Mouse (Mus musculus): ENCODE data around the gene Ppp1r37. TPM values are rescaled to one million over a fixed set of nuclear protein-coding genes. Genes with fewer than 3 reads are reported as not detected.

The Ppp1r37 gene
- polyA plus RNA-seq, 1 experiment from 2014 or later: 23.9 TPM

GRCm38 (mm10) chr7:19579751-19580150, 16.9 kb upstream of the Ppp1r37 start:
- H3K79me2 ChIP-seq (ENCODE audit: inconsistent target): no peaks in the 10 kb centered on the region
- H3K36me3 ChIP-seq (ENCODE audit: inconsistent target): peaks cover 26% of the 10 kb centered on the region
- no peak overlapping the region for H3K27ac ChIP-seq
- no peak overlapping the region for H3K4me3 ChIP-seq (ENCODE audit: inconsistent target)
- WGBS (ENCODE audit: missing documents): 95% methylated on average over 9 of the region's 10 CpGs

GRCm38 (mm10) chr7:19578436-19578835, 15.6 kb upstream of the Ppp1r37 start:
- no peaks in the 10 kb centered on the region for H3K79me2 ChIP-seq (ENCODE audit: inconsistent target)
- H3K36me3 ChIP-seq (ENCODE audit: inconsistent target): peaks cover 13% of the 10 kb centered on the region; the same call in 1 of the 2 replicates
- no peak overlapping the region for H3K4me3 ChIP-seq (ENCODE audit: inconsistent target)
- 69% methylated on average over 4 of the region's 4 CpGs for WGBS (ENCODE audit: missing documents)
- H3K27ac ChIP-seq: no peak overlapping the region

GRCm38 (mm10) chr7:19577877-19578414, 15.1 kb upstream of the Ppp1r37 start:
- H3K27ac ChIP-seq: no peak overlapping the region
- peaks cover under 1% of the 10 kb centered on the region; the same call in 1 of the 2 replicates for H3K79me2 ChIP-seq (ENCODE audit: inconsistent target)
- peak overlapping the region; percentile 14; the same call in 1 of the 2 replicates for H3K4me3 ChIP-seq (ENCODE audit: inconsistent target)
- 8% methylated on average over 10 of the region's 10 CpGs for WGBS (ENCODE audit: missing documents)
- peaks cover 11% of the 10 kb centered on the region; the same call in 1 of the 2 replicates for H3K36me3 ChIP-seq (ENCODE audit: inconsistent target)

GRCm38 (mm10) chr7:19577141-19577852, 14.4 kb upstream of the Ppp1r37 start, which contains the start of the genes Zfp296 and Gemin7:
Gene Zfp296, plus strand, starts transcription at chr7:19577287.
Gene Gemin7, minus strand, starts transcription at chr7:19577595.
- peaks cover 8% of the 10 kb centered on the region; the same call in 1 of the 2 replicates for H3K36me3 ChIP-seq (ENCODE audit: inconsistent target)
- peaks cover 7% of the 10 kb centered on the region for H3K79me2 ChIP-seq (ENCODE audit: inconsistent target)
- WGBS (ENCODE audit: missing documents): 2% methylated on average over 48 of the region's 56 CpGs
- H3K4me3 ChIP-seq (ENCODE audit: inconsistent target): peak within 1 kb of the TSS; percentile 14; the same call in 1 of the 2 replicates
- H3K27ac ChIP-seq: no peak within 1 kb of the TSS

- 84% methylated on average over 3 of the region's 3 CpGs for WGBS (ENCODE audit: missing documents)
- no peak overlapping the region for H3K4me3 ChIP-seq (ENCODE audit: inconsistent target)
- H3K79me2 ChIP-seq (ENCODE audit: inconsistent target): peaks cover 24% of the 10 kb centered on the region
- H3K36me3 ChIP-seq (ENCODE audit: inconsistent target): no peaks in the 10 kb centered on the region; the same call in 1 of the 2 replicates
- H3K27ac ChIP-seq: no peak overlapping the region
Observed at GRCm38 (mm10) chr7:19575559-19575958, 12.7 kb upstream of the Ppp1r37 start.

- H3K4me3 ChIP-seq (ENCODE audit: inconsistent target): peak overlapping the region; percentile 91
- peak overlapping the region; percentile 35 for H3K27ac ChIP-seq
- WGBS (ENCODE audit: missing documents): 48% methylated on average over 12 of the region's 16 CpGs
- peaks cover 9% of the 10 kb centered on the region for H3K36me3 ChIP-seq (ENCODE audit: inconsistent target)
- H3K79me2 ChIP-seq (ENCODE audit: inconsistent target): peaks cover 42% of the 10 kb centered on the region
Observed at GRCm38 (mm10) chr7:19573776-19574140, 10.9 kb upstream of the Ppp1r37 start.

- Histone ChIP-seq H3K4me3 (ENCODE audit: inconsistent target) (peak overlapping the region; percentile 91), H3K79me2 (ENCODE audit: inconsistent target) (peaks cover 48% of the 10 kb centered on the region), H3K27ac (peak overlapping the region; percentile 49), H3K36me3 (ENCODE audit: inconsistent target) (peaks cover 11% of the 10 kb centered on the region)
- under 1% methylated on average over 53 of the region's 53 CpGs for WGBS (ENCODE audit: missing documents)
Observed at GRCm38 (mm10) chr7:19572926-19573775, 10.3 kb upstream of the Ppp1r37 start.

- H3K36me3 ChIP-seq (ENCODE audit: inconsistent target): peaks cover 21% of the 10 kb centered on the region
- no peak overlapping the region for H3K4me3 ChIP-seq (ENCODE audit: inconsistent target)
- H3K79me2 ChIP-seq (ENCODE audit: inconsistent target): peaks cover 63% of the 10 kb centered on the region
- 95% methylated on average over 3 of the region's 3 CpGs for WGBS (ENCODE audit: missing documents)
- no peak overlapping the region for H3K27ac ChIP-seq
Observed at GRCm38 (mm10) chr7:19569647-19570046, 6.8 kb upstream of the Ppp1r37 start.

GRCm38 (mm10) chr7:19567426-19567825, 4.5 kb upstream of the Ppp1r37 start:
- Histone ChIP-seq H3K4me3 (ENCODE audit: inconsistent target) (no peak overlapping the region), H3K79me2 (ENCODE audit: inconsistent target) (peaks cover 58% of the 10 kb centered on the region), H3K36me3 (ENCODE audit: inconsistent target) (peaks cover 22% of the 10 kb centered on the region), H3K27ac (no peak overlapping the region)
- 97% methylated on average over 6 of the region's 8 CpGs for WGBS (ENCODE audit: missing documents)

- WGBS (ENCODE audit: missing documents): 100% methylated on average over 2 of the region's 2 CpGs
- no peak overlapping the region for H3K27ac ChIP-seq
- H3K36me3 ChIP-seq (ENCODE audit: inconsistent target): peaks cover 22% of the 10 kb centered on the region
Observed at GRCm38 (mm10) chr7:19565803-19566202, 2.9 kb upstream of the Ppp1r37 start.

GRCm38 (mm10) chr7:19564455-19564854, 1.6 kb upstream of the Ppp1r37 start:
- peaks cover 20% of the 10 kb centered on the region for H3K36me3 ChIP-seq (ENCODE audit: inconsistent target)
- no peak overlapping the region for H3K4me3 ChIP-seq (ENCODE audit: inconsistent target)
- H3K27ac ChIP-seq: no peak overlapping the region
- peaks cover 51% of the 10 kb centered on the region for H3K79me2 ChIP-seq (ENCODE audit: inconsistent target)
- 94% methylated on average over 2 of the region's 4 CpGs for WGBS (ENCODE audit: missing documents)

More at GRCm38 (mm10) chr7:19565803-19566202, 2.9 kb upstream of the Ppp1r37 start:
- peaks cover 51% of the 10 kb centered on the region for H3K79me2 ChIP-seq (ENCODE audit: inconsistent target)
- no peak overlapping the region for H3K4me3 ChIP-seq (ENCODE audit: inconsistent target)

GRCm38 (mm10) chr7:19563884-19564283, 1.0 kb upstream of the Ppp1r37 start:
- peaks cover 15% of the 10 kb centered on the region for H3K36me3 ChIP-seq (ENCODE audit: inconsistent target)
- H3K27ac ChIP-seq: no peak overlapping the region
- peaks cover 51% of the 10 kb centered on the region for H3K79me2 ChIP-seq (ENCODE audit: inconsistent target)
- WGBS (ENCODE audit: missing documents): 86% methylated on average over 3 of the region's 3 CpGs
- H3K4me3 ChIP-seq (ENCODE audit: inconsistent target): no peak overlapping the region

- 2% methylated on average over 100 of the region's 102 CpGs for WGBS (ENCODE audit: missing documents)
- Histone ChIP-seq H3K36me3 (ENCODE audit: inconsistent target) (peaks cover 11% of the 10 kb centered on the region), H3K4me3 (ENCODE audit: inconsistent target) (peak overlapping the region; percentile 91), H3K27ac (peak overlapping the region; percentile 84), H3K79me2 (ENCODE audit: inconsistent target) (peaks cover 51% of the 10 kb centered on the region)
Observed at GRCm38 (mm10) chr7:19561765-19562642, 872 bp downstream of the Ppp1r37 start.

GRCm38 (mm10) chr7:19561431-19561764, 1.5 kb downstream of the Ppp1r37 start:
- Histone ChIP-seq H3K27ac (peak overlapping the region; percentile 50), H3K36me3 (ENCODE audit: inconsistent target) (peaks cover 11% of the 10 kb centered on the region), H3K79me2 (ENCODE audit: inconsistent target) (peaks cover 53% of the 10 kb centered on the region), H3K4me3 (ENCODE audit: inconsistent target) (peak overlapping the region; percentile 91)
- 0% methylated on average over 11 of the region's 11 CpGs for WGBS (ENCODE audit: missing documents)
